Mouse (Mus musculus) liver, embryonic 11.5 days (tissue): ENCODE results near the gene Gm10643. TPM values are rescaled to one million over a fixed set of nuclear protein-coding genes. Genes with fewer than 3 reads are reported as not detected.

Experiments used
- ATAC-seq: fragments of 200-750 bp; cut with Nextera tagmentation; replicated peaks from 2 replicates; pipeline ENCODE4 v1.8.0; 2017; ENCODE audit warnings: moderate number of reproducible peaks, mild to moderate bottlenecking, moderate TSS enrichment, moderate library complexity; ENCODE audit not compliant: low FRiP score
- DNase-seq: peaks from one replicate; pipeline ENCODE4 v3.0.0-alpha.2; 2017; ENCODE audit warnings: low spot score
- H3K27ac ChIP-seq: fragments of 300-500 bp; sonication (generic); 2 replicates; pipeline ENCODE4 v1.5.1; 2014; ENCODE audit warnings: mild to moderate bottlenecking, low read depth, low read length, control low read depth
- H3K27me3 ChIP-seq: fragments of 300-500 bp; sonication (generic); replicated peaks from 2 replicates; pipeline ENCODE4 v1.6.1; 2014; ENCODE audit warnings: low read length, mixed read lengths; ENCODE audit not compliant: control insufficient read depth, insufficient read depth
- H3K36me3 ChIP-seq: fragments of 300-500 bp; sonication (generic); 2 replicates; pipeline ENCODE4 v1.6.1; 2014; ENCODE audit warnings: mild to moderate bottlenecking, low read length, moderate library complexity, mixed read lengths; ENCODE audit not compliant: control insufficient read depth, insufficient read depth
- H3K4me1 ChIP-seq: fragments of 300-500 bp; sonication (generic); replicated peaks from 2 replicates; pipeline ENCODE4 v1.6.1; 2014; ENCODE audit warnings: low read length, mixed read lengths; ENCODE audit not compliant: control insufficient read depth, insufficient read depth
- H3K4me2 ChIP-seq: fragments of 300-500 bp; sonication (generic); 2 replicates; pipeline ENCODE4 v1.6.1; 2014; ENCODE audit warnings: mild to moderate bottlenecking, control low read depth, moderate library complexity
- H3K4me3 ChIP-seq: fragments of 300-500 bp; sonication (generic); 2 replicates; pipeline ENCODE4 v1.5.1; 2014; ENCODE audit warnings: low read depth, low read length, control low read depth
- H3K9ac ChIP-seq: fragments of 300-500 bp; sonication (generic); 2 replicates; pipeline ENCODE4 v1.6.1; 2014; ENCODE audit warnings: low read depth, low read length, control low read depth
- H3K9me3 ChIP-seq: fragments of 300-500 bp; sonication (generic); 2 replicates; pipeline ENCODE4 v1.6.1; 2016; ENCODE audit warnings: low read length, inconsistent platforms, mixed read lengths; ENCODE audit not compliant: control insufficient read depth
- WGBS: fragments of 180-500 bp; shearing (Covaris S2); extraction: QIAGEN DNeasy Blood & Tissue Kit; methylation state at CpG from one replicate; pipeline ENCODE4 v1.1.7; 2014; 5-methylcytosine and 5-hydroxymethylcytosine counted together
- microRNA counts: library from miRNA; unstranded; fragments of <30 nt; microRNA quantifications from one replicate; lab custom pipeline; 2015
- microRNA-seq: library from miRNA; unstranded; fragments of <30 nt; microRNA quantifications from one replicate; pipeline ENCODE4, GENCODE M21; 2017; ENCODE audit warnings: borderline number of aligned reads
- polyA plus RNA-seq: library from polyadenylated mRNA; unstranded; fragments of >200 nt; fragmentation: Nextera tagmentation; extraction: Ambion mirVana; gene quantifications from 2 replicates; pipeline ENCODE4 v1.2.1, GENCODE M21; 2014

Gm10643 gene
- polyA plus RNA-seq, 1 experiment from 2014 or later: 0.86 TPM

GRCm38 (mm10) chr8:84023085-84023484, 41.9 kb downstream of the Gm10643 start:
- Histone ChIP-seq H3K4me3 (no peak overlapping the region), H3K27me3 (peaks cover 56% of the 10 kb centered on the region), H3K36me3 (no peaks in the 10 kb centered on the region), H3K9me3 (no peaks in the 10 kb centered on the region), H3K4me1 (peaks cover 19% of the 10 kb centered on the region), H3K27ac (no peak overlapping the region), H3K9ac (no peak overlapping the region), H3K4me2 (no peak overlapping the region)
- WGBS: 23% methylated on average over 5 of the region's 5 CpGs
- ATAC-seq (no peak), DNase-seq (no peak)

GRCm38 (mm10) chr8:84021569-84021968, 43.4 kb downstream of the Gm10643 start:
- Histone ChIP-seq H3K9me3 (no peaks in the 10 kb centered on the region), H3K27ac (no peak overlapping the region), H3K4me2 (peak overlapping the region; percentile 37), H3K4me3 (no peak overlapping the region), H3K36me3 (no peaks in the 10 kb centered on the region), H3K27me3 (peaks cover 41% of the 10 kb centered on the region), H3K9ac (no peak overlapping the region), H3K4me1 (peaks cover 19% of the 10 kb centered on the region)
- ATAC-seq (no peak), DNase-seq (no peak)
- 45% methylated on average over 12 of the region's 12 CpGs for WGBS

GRCm38 (mm10) chr8:84021096-84021495, 43.8 kb downstream of the Gm10643 start, which contains the start of gene Palm3:
TSS of gene Palm3 (plus strand) at chr8:84021471.
- peaks cover 36% of the 10 kb centered on the region for H3K27me3 ChIP-seq
- H3K27ac ChIP-seq: no peak within 1 kb of the TSS
- H3K9me3 ChIP-seq: 0 out of 2 replicates have a peak, but pooled peaks cover under 1% of the 10 kb centered on the region
- H3K9ac ChIP-seq: no peak within 1 kb of the TSS
- peaks cover 16% of the 10 kb centered on the region for H3K4me1 ChIP-seq
- WGBS: 19% methylated on average over 18 of the region's 18 CpGs
- no peak within 1 kb of the TSS for H3K4me3 ChIP-seq
- peak within 1 kb of the TSS; percentile 37 for H3K4me2 ChIP-seq
- ATAC-seq (no peak), DNase-seq (no peak)
- no peaks in the 10 kb centered on the region for H3K36me3 ChIP-seq

- ATAC-seq (no peak), DNase-seq (no peak)
- H3K9ac ChIP-seq: no peak overlapping the region
- no peak overlapping the region for H3K4me3 ChIP-seq
- H3K27ac ChIP-seq: no peak overlapping the region
- H3K9me3 ChIP-seq: 0 out of 2 replicates have a peak, but pooled peaks cover 2% of the 10 kb centered on the region
- peaks cover 12% of the 10 kb centered on the region for H3K4me1 ChIP-seq
- no peak overlapping the region for H3K4me2 ChIP-seq
- peaks cover 23% of the 10 kb centered on the region for H3K27me3 ChIP-seq
- H3K36me3 ChIP-seq: no peaks in the 10 kb centered on the region
- 74% methylated on average over 9 of the region's 9 CpGs for WGBS
Measured at GRCm38 (mm10) chr8:84019738-84020137, 45.2 kb downstream of the Gm10643 start.

- H3K4me2 ChIP-seq: no peak overlapping the region
- 0 out of 2 replicates have a peak, but pooled peaks cover 2% of the 10 kb centered on the region for H3K9me3 ChIP-seq
- no peak for ATAC-seq
- no peak overlapping the region for H3K27ac ChIP-seq
- H3K36me3 ChIP-seq: no peaks in the 10 kb centered on the region
- WGBS: 90% methylated on average over 5 of the region's 5 CpGs
- H3K4me1 ChIP-seq: peaks cover 8% of the 10 kb centered on the region
- H3K4me3 ChIP-seq: no peak overlapping the region
- peaks cover 40% of the 10 kb centered on the region for H3K27me3 ChIP-seq
- H3K9ac ChIP-seq: no peak overlapping the region
- DNase-seq: no peak
Measured at GRCm38 (mm10) chr8:84015833-84016232, 49.1 kb downstream of the Gm10643 start.

MicroRNAs within 50 kb of the gene (microRNA counts, 519-probe panel; counts per million panel counts)
- 4,733 counts per million, percentile 35 among the panel's probes with 10 or more counts for microRNA mmu-miR-709 (lab: Ali Mortazavi, UCI)

Small RNA genes within 50 kb of the gene (microRNA-seq; reads per million reads assigned to microRNA genes)
- gene Mir709: not detected

Other genes with a start within 250 kb of the Gm10643 start
- 7.4 and 10.3 TPM in 2 replicates for gene Adgrl1, start 165.0 kb downstream of the Gm10643 start, polyA plus RNA-seq
- gene Gm10644, start 109.9 kb downstream of the Gm10643 start, polyA plus RNA-seq: 0.25 and 0.37 TPM in 2 replicates
- 109 and 123 TPM in 2 replicates for gene Asf1b, start 109.6 kb downstream of the Gm10643 start, polyA plus RNA-seq
- gene Prkaca, start 92.1 kb downstream of the Gm10643 start, polyA plus RNA-seq: 96.9 and 99.2 TPM in 2 replicates
- 13.4 and 17.6 TPM in 2 replicates for gene Samd1, start 67.5 kb downstream of the Gm10643 start, polyA plus RNA-seq
- 0.29 and 1.5 TPM in 2 replicates for gene 1700067K01Rik, start 63.6 kb downstream of the Gm10643 start, polyA plus RNA-seq
- gene 2210011C24Rik, start 53.0 kb downstream of the Gm10643 start, polyA plus RNA-seq: not detected in 2 replicates
- 0.66 and 1.2 TPM in 2 replicates for gene Palm3, start 43.7 kb downstream of the Gm10643 start, polyA plus RNA-seq
- gene Il27ra, start 22.5 kb downstream of the Gm10643 start, polyA plus RNA-seq: 1.8 and 3.1 TPM in 2 replicates
- gene Rln3, start 20.1 kb downstream of the Gm10643 start, polyA plus RNA-seq: 0.42 TPM in 1 of 2 replicates, not detected in the other
- gene Rfx1, start 1.7 kb upstream of the Gm10643 start, polyA plus RNA-seq: 8.4 and 9.5 TPM in 2 replicates
- gene Dcaf15, start 39.6 kb upstream of the Gm10643 start, polyA plus RNA-seq: 5.9 and 10.0 TPM in 2 replicates
- 0.12 and 0.26 TPM in 2 replicates for gene Podnl1, start 60.9 kb upstream of the Gm10643 start, polyA plus RNA-seq
- gene Cc2d1a, start 82.8 kb upstream of the Gm10643 start, polyA plus RNA-seq: 13.7 and 14.1 TPM in 2 replicates
- gene 4930432K21Rik, start 82.9 kb upstream of the Gm10643 start, polyA plus RNA-seq: 0.36 and 0.47 TPM in 2 replicates
- gene Nanos3, start 120.1 kb upstream of the Gm10643 start, polyA plus RNA-seq: 1.2 and 1.8 TPM in 2 replicates
- 7.9 and 9.1 TPM in 2 replicates for gene Zswim4, start 171.9 kb upstream of the Gm10643 start, polyA plus RNA-seq
- 323 and 339 TPM in 2 replicates for gene D8Ertd738e, start 184.6 kb upstream of the Gm10643 start, polyA plus RNA-seq
- 92.2 and 95.9 TPM in 2 replicates for gene Mri1, start 192.2 kb upstream of the Gm10643 start, polyA plus RNA-seq
- 16.0 and 20.1 TPM in 2 replicates for gene Ccdc130, start 205.2 kb upstream of the Gm10643 start, polyA plus RNA-seq